Comparison of ENCODE assay signal across 20 mouse cellular contexts in genomic region chr6:14754901-14755591, GRCm38 (mm10). TPM values are rescaled to one million over a fixed set of nuclear protein-coding genes. Genes with fewer than 3 reads are reported as not detected.
A peak's percentile ranks its signal among the peaks of the same experiment; 100 is the strongest.
DNase-seq lines count a peak whose midpoint lies in the region; ATAC-seq and TF ChIP-seq lines count a peak whose summit lies in the region.
"Had no signal": no experiment of that assay in that cellular context is flagged by ENCODE, and none has a peak within 500 bp of the region (broad histone marks: within the 10 kb centered on the region; RNA-seq: fewer than 3 reads in every experiment).

Ppp1r3a (minus strand) TSS chr6:14755274.

- H3K36me3 ChIP-seq in heart, embryonic 14.5 days (ENCODE audit: control insufficient read depth, insufficient read depth, low read length), result no peaks in the 10 kb centered on the region
- H3K36me3 ChIP-seq in hindbrain, postnatal 0 days (ENCODE audit: insufficient read depth, low read length), result no peaks in the 10 kb centered on the region
- H3K36me3 ChIP-seq: embryonic facial prominence, embryonic 13.5 days; hindbrain, embryonic 10.5 days; midbrain, embryonic 15.5 days had no signal

- TF ChIP-seq CTCF in hindbrain, postnatal 0 days (IDR thresholded peaks at IDR 0.05; ENCODE audit: low read depth), result no peak

- DNase-seq in gastrocnemius, postnatal 10 days, result no peak
- peak; percentile 19 to 49 for DNase-seq in heart, adult 18-20 months
- DNase-seq in heart, postnatal 4 days, result peak; percentile 19
- no peak for DNase-seq in urinary bladder, postnatal 25 days (ENCODE audit: low spot score)
- DNase-seq in hindbrain, postnatal 0 days (ENCODE audit: low spot score), result no peak
- DNase-seq: cerebellum, adult 8-10 months; kidney, adult 9 months; left cerebral cortex, postnatal 4 days; retina, postnatal 1 day; right cerebral cortex, postnatal 4 days had no signal

- WGBS in heart, embryonic 14.5 days, result 38% methylated on average over 7 of the region's 7 CpGs
- WGBS in hindbrain, postnatal 0 days, result 87% methylated on average over 7 of the region's 7 CpGs

- ATAC-seq in heart, embryonic 14.5 days (ENCODE audit: insufficient number of reproducible peaks, insufficient read depth, low FRiP score, low read depth), result no peak
- no peak for ATAC-seq in granulocyte monocyte progenitor cell, adult 5-6 weeks (replicated peaks; ENCODE audit: poor library complexity, severe bottlenecking)
- ATAC-seq in hindbrain, postnatal 0 days, result no peak
- ATAC-seq: inflammation-experienced regulatory T-cells, adult 6 months; midbrain, embryonic 15.5 days; Patski had no signal

- peak within 1 kb of the TSS; percentile 69 for H3K9ac ChIP-seq in heart, embryonic 14.5 days (ENCODE audit: low read length)
- no peak within 1 kb of the TSS for H3K9ac ChIP-seq in hindbrain, postnatal 0 days (replicated peaks; ENCODE audit: low read length)
- H3K9ac ChIP-seq: embryonic facial prominence, embryonic 13.5 days; midbrain, embryonic 15.5 days had no signal

- peak within 1 kb of the TSS; percentile 63 for H3K4me2 ChIP-seq in heart, embryonic 14.5 days (ENCODE audit: low read length)
- no peak within 1 kb of the TSS for H3K4me2 ChIP-seq in hindbrain, postnatal 0 days (ENCODE audit: low read depth, low read length)
- H3K4me2 ChIP-seq: embryonic facial prominence, embryonic 13.5 days; liver, embryonic 11.5 days; midbrain, embryonic 15.5 days had no signal

- H3K4me3 ChIP-seq in heart, embryonic 14.5 days (ENCODE audit: control insufficient read depth in 1 of 2, insufficient read depth in 1 of 2, low read depth in 1 of 2, low read length in 2 of 2), result peak within 1 kb of the TSS; percentile 45 to 53
- H3K4me3 ChIP-seq in hindbrain, postnatal 0 days (ENCODE audit: low read length), result no peak within 1 kb of the TSS
- H3K4me3 ChIP-seq: embryonic facial prominence, embryonic 13.5 days; hindbrain, embryonic 10.5 days; midbrain, embryonic 15.5 days had no signal

- H3K27ac ChIP-seq in heart, embryonic 14.5 days (replicated peaks in 1 of 2; ENCODE audit: control insufficient read depth in 1 of 2, insufficient read depth in 1 of 2, low read depth in 2 of 2, low read length in 2 of 2), result peak within 1 kb of the TSS; percentile 90 to 92
- no peak within 1 kb of the TSS for H3K27ac ChIP-seq in hindbrain, postnatal 0 days
- H3K27ac ChIP-seq: embryonic facial prominence, embryonic 13.5 days; hindbrain, embryonic 10.5 days; midbrain, embryonic 15.5 days had no signal

- H3K9me3 ChIP-seq in heart, embryonic 14.5 days (ENCODE audit: control insufficient read depth, low read length), result no peaks in the 10 kb centered on the region
- no peaks in the 10 kb centered on the region for H3K9me3 ChIP-seq in hindbrain, postnatal 0 days (ENCODE audit: low read length)
- H3K9me3 ChIP-seq: embryonic facial prominence, embryonic 13.5 days; hindbrain, embryonic 10.5 days; midbrain, embryonic 15.5 days had no signal

- H3K4me1 ChIP-seq in heart, embryonic 14.5 days (ENCODE audit: control insufficient read depth in 2 of 2, insufficient read depth in 2 of 2, low read length in 2 of 2), result peaks cover 0 to 16% of the 10 kb centered on the region in 2 experiments; a peak in 2 of 4 replicates
- no peaks in the 10 kb centered on the region for H3K4me1 ChIP-seq in hindbrain, postnatal 0 days (ENCODE audit: insufficient read depth, low read length)
- H3K4me1 ChIP-seq: embryonic facial prominence, embryonic 13.5 days; hindbrain, embryonic 10.5 days; midbrain, embryonic 15.5 days had no signal

- H3K27me3 ChIP-seq in heart, embryonic 14.5 days (ENCODE audit: control insufficient read depth, insufficient read depth, low read length), result no peaks in the 10 kb centered on the region
- no peaks in the 10 kb centered on the region for H3K27me3 ChIP-seq in hindbrain, postnatal 0 days (ENCODE audit: insufficient read depth, low read length)
- H3K27me3 ChIP-seq: embryonic facial prominence, embryonic 13.5 days; midbrain, embryonic 15.5 days had no signal

RNA-seq across cellular contexts. Expression of gene Ppp1r3a, which starts in this region (rescaled TPM):
- 100 to 1,000 TPM; 129 to 132 TPM for total RNA-seq in gastrocnemius, postnatal 10 days (2021)
- 10 to 100 TPM; 70.4 to 80.3 TPM for total RNA-seq in heart, adult 18-20 months (2021)
- polyA plus RNA-seq in heart, embryonic 14.5 days (2014; fragmentation: Nextera tagmentation; extraction: Ambion mirVana), result 8.0 and 8.3 TPM in 2 replicates
- 10 to 100 TPM; 27.5 to 30.2 TPM for total RNA-seq in heart, postnatal 4 days (2021)
- not detected in 2 replicates for total RNA-seq in granulocyte monocyte progenitor cell, adult 5-6 weeks (2014; fragmentation: Nextera tagmentation)
- total RNA-seq in granulocyte monocyte progenitor cell, adult 5-6 weeks (2017), result not detected in 2 replicates
- total RNA-seq in hindbrain, postnatal 0 days (2014; rRNA removed), result not detected in 2 replicates
- polyA plus RNA-seq in hindbrain, postnatal 0 days (2015; fragmentation: Nextera tagmentation; extraction: Ambion mirVana), result 0.04 TPM in 1 of 2 replicates, not detected in the other
- total RNA-seq: left cerebral cortex, postnatal 4 days; megakaryocyte, adult 5-6 weeks had no signal
- polyA plus RNA-seq: embryonic facial prominence, embryonic 13.5 days; hindbrain, embryonic 10.5 days; inflammation-experienced regulatory T-cells, adult 6 months; large intestine, adult 2 months; Patski had no signal

Comparison
In these comparisons a context has a peak if more than half of its experiments do, and no peak if none do; other contexts are left out.
1. RNA of gene Ppp1r3a (total RNA-seq): 129 to 132 TPM in gastrocnemius, postnatal 10 days, 70.4 to 80.3 TPM in heart, adult 18-20 months and 27.5 to 30.2 TPM in heart, postnatal 4 days; not detected in granulocyte monocyte progenitor cell, adult 5-6 weeks and not detected in hindbrain, postnatal 0 days; every median in the first group is over 10 times any median in the second.
2. DNase-seq: peak in heart, adult 18-20 months (2 of 2) and heart, postnatal 4 days (single experiment); none in gastrocnemius, postnatal 10 days (single experiment), urinary bladder, postnatal 25 days (single experiment) and hindbrain, postnatal 0 days (single experiment).